Mouse (Mus musculus) liver, postnatal 0 days (tissue): ENCODE data around the gene Cox7a2.

Experiments used
- CTCF ChIP-seq: sonication (generic); IDR thresholded peaks from 2 replicates; pipeline ENCODE4 v1.5.1; 2016; ENCODE audit warnings: antibody characterized with exemption, low read depth
- EP300 ChIP-seq: IDR thresholded peaks from 2 replicates; pipeline ENCODE4 v1.6.1; 2016; ENCODE audit warnings: antibody characterized with exemption, low read depth, mild to moderate bottlenecking

- TF ChIP-seq CTCF (no peak), EP300 (no peak)
Measured at GRCm38 (mm10) chr9:79717836-79718475, 41.7 kb downstream of the Cox7a2 start.
